Mouse (Mus musculus): ENCODE data around the gene Ssu72.
"Not testable (repeated sequence)": the region's sequence is repeated elsewhere in the genome, so short reads cannot be mapped to it uniquely, and the experiment has no call there.

Ssu72 gene

GRCm38 (mm10) chr4:155700425-155700824 is 4.2 kb upstream of the Ssu72 start:
- no peak for DNase-seq (ENCODE audit: low read depth, low spot score)

- no peak for DNase-seq (ENCODE audit: low read depth, low spot score)
These were observed 1.1 kb upstream of the Ssu72 start for GRCm38 (mm10) chr4:155703425-155703929.

- DNase-seq (ENCODE audit: low read depth, low spot score) = no peak
These were observed 961 bp downstream of the Ssu72 start for GRCm38 (mm10) chr4:155705592-155705929.

DNA sequence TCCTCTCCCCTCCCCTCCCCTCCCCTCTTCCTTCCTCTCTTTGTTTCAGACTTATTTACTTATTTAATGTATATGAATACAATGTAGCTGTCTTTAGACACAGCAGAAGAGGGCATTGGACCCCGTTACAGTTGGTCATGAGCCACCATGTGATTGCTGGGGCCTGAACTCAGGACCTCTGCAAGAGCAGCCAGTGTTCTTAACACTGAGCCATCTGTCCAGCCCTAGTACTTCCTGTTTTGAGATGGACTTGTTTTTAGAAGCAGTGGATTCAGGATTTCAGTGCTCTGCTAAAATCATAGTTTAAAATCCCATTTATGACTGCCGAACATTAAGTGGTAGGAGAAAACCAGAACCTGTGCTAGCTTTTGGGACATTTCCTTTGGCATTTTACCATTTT is 4.0 kb downstream of the Ssu72 start:
- DNase-seq (ENCODE audit: low read depth, low spot score) = no peak

- no peak for DNase-seq (ENCODE audit: low read depth, low spot score)
These were observed 4.4 kb downstream of the Ssu72 start for GRCm38 (mm10) chr4:155708988-155709387.

DNA sequence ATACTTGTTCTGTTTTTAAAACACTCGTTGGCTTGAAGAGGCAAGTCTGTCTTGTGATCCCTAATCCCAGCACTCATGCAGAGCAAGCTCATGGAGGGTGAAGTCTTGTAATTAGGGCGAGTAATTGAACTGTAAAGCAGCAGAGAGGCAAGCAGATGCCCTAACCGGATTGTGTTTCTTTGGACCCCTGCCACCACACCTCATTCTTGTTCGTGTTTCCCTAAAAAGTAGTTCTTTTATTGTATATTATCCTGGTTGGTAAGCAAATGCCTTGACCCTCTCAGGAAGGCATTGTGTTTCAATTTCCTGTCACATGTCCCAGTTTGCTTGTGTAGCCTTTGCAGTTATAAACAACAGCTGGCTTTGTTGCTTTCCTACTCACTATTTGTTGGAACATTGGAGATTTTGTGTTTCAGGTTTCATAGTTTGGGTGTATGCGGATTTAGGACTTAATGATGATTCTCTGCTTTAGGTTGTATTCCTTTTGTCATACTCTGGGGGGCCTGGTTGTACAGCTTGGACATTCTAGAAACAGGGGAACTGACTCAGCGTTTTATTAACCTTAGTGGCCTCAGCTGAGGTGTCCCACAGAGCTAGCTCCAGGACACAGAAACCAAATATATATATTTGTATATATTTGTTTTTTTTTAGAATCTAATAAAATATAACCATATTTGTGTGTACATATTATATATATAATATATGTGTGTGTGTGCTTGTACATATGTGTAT is 6.1 kb downstream of the Ssu72 start:
- no peak for DNase-seq (ENCODE audit: low read depth, low spot score)

- DNase-seq (ENCODE audit: low read depth, low spot score) = no peak
These were observed 17.1 kb downstream of the Ssu72 start for GRCm38 (mm10) chr4:155721668-155722083.

DNA sequence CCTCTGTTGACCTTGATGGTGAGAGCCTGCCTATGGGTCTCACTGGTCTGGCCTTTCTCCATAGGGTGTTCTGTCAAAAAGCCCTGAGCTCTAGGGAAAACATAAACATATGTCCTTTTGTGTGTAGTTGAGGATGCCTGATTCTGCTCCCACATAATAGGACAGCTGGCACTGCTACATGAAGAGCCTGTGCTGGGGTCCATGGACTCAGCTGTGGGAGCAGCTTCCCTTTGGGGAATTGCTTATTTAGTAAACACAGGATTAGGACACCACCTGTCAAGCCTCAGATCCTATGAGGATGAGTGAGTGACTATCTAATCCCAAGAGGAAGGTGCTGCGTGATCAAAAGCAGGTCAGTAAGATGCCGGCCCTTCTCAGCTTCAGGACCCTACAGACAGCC is 23.4 kb downstream of the Ssu72 start:
- DNase-seq (ENCODE audit: low read depth, low spot score) = no peak

DNA sequence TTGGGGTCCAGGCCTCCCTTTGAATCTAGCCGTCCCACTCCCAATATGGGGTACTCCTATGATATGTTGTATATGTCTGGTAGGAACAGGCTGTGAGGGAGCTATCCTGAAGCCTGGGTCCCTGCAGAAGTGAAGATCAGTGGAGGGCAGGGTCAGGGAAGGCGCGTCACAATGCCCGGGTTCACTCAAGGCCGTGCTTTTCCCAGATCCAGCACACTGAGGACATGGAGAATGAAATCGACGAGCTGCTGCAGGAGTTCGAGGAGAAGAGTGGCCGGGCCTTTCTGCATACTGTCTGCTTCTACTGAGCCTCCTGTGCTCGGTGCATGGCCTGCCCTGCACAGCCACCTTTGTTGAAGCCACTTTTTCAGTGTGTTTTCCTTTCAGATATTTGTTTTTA is 28.7 kb downstream of the Ssu72 start:
- DNase-seq (ENCODE audit: low read depth, low spot score) = no peak

DNA sequence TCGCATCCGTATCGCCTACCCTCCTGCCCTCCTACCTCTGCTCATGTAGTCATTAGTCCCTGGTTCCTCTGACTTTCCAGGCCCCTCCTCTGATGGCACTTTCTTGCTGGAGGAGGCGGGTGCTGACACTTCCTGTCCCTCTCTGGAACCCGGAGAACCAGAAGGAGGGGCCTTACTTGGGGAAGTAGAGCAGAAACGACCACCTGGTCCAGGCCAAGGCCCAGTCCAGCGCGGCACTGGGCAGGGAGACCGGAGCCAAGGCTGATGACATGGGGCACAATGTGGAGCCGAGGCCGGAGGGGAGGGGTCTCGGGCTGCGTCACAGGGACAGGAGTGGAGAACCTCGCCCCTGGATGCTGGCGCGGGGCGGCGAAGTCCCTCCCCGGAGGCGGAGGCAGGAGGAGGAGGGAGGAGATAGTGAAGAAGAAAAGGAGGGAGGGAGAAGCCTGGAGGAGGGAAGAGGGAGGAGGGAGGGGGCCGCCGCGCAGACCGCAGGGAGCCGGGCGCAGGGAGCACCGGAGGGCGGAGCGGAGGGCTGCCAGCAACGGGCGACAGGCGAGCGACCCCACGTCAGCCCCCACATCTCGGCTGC is 29.8 kb downstream of the Ssu72 start, which contains the start of gene Tmem240:
Tmem240 (plus strand) TSS at position 451 of the 592 bp plus-strand sequence.
- DNase-seq (ENCODE audit: low read depth, low spot score) = peak; percentile 87

- peak; percentile 10 for DNase-seq (ENCODE audit: low read depth, low spot score)
These were observed 30.5 kb downstream of the Ssu72 start for GRCm38 (mm10) chr4:155734951-155735702.

DNA sequence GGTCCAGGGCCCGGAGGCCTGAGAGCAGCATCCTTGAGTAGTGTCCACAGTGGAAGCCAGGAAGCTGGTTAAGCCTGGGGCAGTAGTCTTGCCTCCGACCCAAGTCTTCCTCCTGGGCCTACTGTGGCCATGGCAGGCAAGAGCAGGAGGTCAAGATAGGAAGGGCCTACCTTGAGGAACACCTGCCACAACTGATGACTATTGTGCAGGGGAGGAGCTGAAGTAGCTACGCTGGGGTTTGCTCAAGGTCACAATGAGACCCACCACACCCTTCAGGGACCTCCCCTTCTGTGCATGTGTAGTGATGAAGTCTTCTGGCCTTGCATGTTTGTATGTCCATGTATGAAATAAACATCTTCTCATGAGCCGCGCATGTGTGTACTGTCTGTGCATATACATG is 31.2 kb downstream of the Ssu72 start:
- DNase-seq (ENCODE audit: low read depth, low spot score) = no peak

DNA sequence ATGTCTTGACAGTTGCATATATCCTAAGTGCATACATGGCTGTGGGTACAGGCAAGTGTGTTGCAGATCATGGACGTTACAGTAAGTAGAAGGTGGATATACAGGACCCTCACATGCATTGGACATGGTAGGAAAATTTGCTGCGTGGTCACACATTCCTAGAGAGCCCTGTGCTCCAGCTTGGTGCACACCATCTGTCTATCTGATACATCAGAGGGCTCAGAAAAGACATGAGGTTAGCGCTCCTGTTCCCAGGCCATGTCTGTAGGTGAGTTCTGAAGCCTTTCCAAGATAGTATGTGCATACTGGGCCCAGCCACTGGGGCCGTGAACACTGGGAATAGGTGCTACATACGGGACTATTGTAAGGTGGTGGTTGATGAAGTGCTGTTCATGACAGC is 31.8 kb downstream of the Ssu72 start:
- no peak for DNase-seq (ENCODE audit: low read depth, low spot score)

DNA sequence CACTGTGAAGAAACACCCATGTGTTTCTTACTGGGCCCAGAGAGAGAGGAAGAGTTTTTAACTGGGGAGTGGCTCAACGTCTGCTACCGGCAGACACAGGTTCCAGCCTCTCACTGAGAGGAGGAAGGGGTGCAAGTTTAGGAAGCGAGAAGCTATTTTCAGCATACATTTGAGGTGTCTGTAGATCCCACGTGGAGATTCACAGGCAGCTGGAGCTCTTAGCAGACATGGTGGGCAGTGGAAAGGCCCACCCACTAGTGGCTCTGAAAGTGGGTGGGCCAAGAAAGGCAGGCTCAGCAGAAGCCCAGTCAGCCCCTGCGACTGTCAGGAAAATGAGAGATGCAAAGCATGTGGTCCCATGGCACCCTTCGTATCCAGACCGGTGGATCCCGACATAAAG is 33.7 kb downstream of the Ssu72 start:
- DNase-seq (ENCODE audit: low read depth, low spot score) = no peak

GRCm38 (mm10) chr4:155739152-155739551 is 34.6 kb downstream of the Ssu72 start:
- DNase-seq (ENCODE audit: low read depth, low spot score) = no peak

- DNase-seq (ENCODE audit: low read depth, low spot score) = no peak
These were observed 35.4 kb downstream of the Ssu72 start for GRCm38 (mm10) chr4:155739741-155740636.

- DNase-seq (ENCODE audit: low read depth, low spot score) = not testable (repeated sequence)
These were observed 36.1 kb downstream of the Ssu72 start for GRCm38 (mm10) chr4:155740681-155741080.

DNA sequence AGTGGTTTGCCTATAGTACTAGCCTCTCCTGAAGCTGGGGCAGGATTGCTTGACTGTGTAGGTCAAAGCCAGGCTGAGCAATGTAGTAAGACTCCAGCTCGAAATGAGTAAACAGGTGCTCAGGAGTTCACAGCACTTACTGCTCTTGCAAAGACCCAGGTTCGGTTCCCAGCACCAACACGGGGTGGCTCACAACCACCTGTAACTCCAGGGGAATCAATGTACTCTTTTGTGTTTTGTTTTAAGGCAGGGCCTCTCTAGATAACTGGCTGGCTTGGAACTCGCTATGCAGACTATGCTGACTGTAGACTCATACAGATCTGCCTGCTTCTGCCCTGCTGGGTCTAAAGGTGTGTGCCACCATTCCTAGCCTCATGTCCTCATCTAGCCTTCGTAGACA is 38.1 kb downstream of the Ssu72 start:
- no peak for DNase-seq (ENCODE audit: low read depth, low spot score)

- DNase-seq (ENCODE audit: low read depth, low spot score) = no peak
These were observed 39.9 kb downstream of the Ssu72 start for GRCm38 (mm10) chr4:155744474-155744873.

DNA sequence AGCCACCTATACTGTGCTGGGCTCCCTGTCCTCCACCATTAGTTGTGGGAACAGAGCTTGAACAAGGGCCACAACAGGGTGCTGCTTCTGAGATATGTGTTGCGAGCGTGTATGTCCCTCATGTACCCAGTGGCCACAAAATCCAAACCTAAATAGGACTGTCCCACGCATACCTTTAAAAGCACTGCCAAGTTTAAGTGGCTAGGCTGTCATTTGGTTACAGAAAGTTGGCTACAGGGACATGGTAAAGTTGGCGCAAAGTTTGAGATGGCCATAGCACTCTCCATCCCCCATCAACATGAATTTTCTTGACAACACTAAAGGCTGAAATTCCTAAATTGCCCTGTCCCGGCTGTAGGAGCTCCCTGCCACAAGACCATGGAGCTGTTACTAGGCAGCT is 40.5 kb downstream of the Ssu72 start:
- DNase-seq (ENCODE audit: low read depth, low spot score) = no peak

DNA sequence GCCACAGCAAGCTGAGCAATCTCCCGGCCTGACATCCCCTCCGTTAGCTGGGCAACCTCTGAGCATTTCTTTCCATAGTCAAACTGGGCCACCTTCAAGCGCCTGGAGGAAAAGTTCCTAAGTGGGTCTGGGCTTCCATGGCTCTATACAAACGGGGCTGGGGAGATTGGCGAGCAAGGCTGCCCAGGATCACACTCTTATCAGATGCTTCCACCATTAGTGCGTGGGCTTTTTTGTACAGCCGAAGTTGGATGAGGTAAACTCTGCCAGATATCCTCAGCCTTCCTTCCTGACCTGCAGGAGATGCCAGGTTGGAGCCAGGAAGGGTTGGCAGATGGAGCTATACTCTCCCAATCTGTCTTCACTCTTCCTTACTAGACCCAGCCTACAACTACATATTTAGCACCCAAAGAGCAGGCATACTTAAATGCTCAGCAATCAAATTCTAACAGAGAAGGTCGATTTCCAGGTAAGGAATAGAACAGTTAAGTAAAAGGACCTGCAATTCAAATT is 41.5 kb downstream of the Ssu72 start:
- no peak for DNase-seq (ENCODE audit: low read depth, low spot score)
